Mouse (Mus musculus): ENCODE measurements around the gene Crk. TPM values are rescaled to one million over a fixed set of nuclear protein-coding genes. Genes with fewer than 3 reads are reported as not detected.

The Crk gene
- polyA plus RNA-seq, 2 experiments: 20.1 to 24.5 TPM

DNA sequence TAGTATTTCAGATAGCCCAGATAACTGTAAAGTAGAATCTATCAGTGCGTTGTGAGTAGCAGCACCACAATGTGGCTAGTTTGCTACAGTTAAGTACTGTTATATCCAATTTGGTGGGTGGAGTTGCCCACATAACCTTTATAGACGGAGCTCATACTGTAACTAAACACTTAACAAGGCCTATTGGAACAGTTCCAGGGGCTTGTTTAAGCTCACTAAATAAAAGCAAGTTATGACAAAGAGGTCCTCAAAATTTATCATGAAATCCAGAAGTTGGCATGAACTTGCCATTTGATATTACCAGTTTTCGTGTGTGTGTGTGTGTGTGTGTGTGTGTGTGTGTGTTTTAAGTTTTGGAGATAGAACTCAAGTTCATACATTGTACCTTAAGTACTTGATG is 61.1 kb downstream of the Crk start:
- Histone ChIP-seq H3K9ac (replicated peaks) (no peak overlapping the region), H3K4me1 (replicated peaks; ENCODE audit: control insufficient read depth in 2 of 2, insufficient read depth in 2 of 2, low read length in 1 of 2) (peaks cover 10 to 28% of the 10 kb centered on the region in 2 experiments), H3K27ac (no peak overlapping the region), H3K36me3 (replicated peaks; ENCODE audit: control insufficient read depth, insufficient read depth, low read depth) (peaks cover 8% of the 10 kb centered on the region), H3K4me3 (ENCODE audit: insufficient read depth in 1 of 2, low read depth in 2 of 2, low read length in 2 of 2) (no peak overlapping the region), H3K9me3 (ENCODE audit: control insufficient read depth, low read length) (no peaks in the 10 kb centered on the region), H3K4me2 (ENCODE audit: low read depth) (no peak overlapping the region), H3K27me3 (ENCODE audit: control insufficient read depth, insufficient read depth, low read length) (no peaks in the 10 kb centered on the region)
- DNase-seq (ENCODE audit: low read depth in 3 of 3, low spot score in 3 of 3) (no peak), ATAC-seq (ENCODE audit: insufficient read depth) (no peak)
- TF ChIP-seq CTCF (IDR thresholded peaks at IDR 0.05; ENCODE audit: low read depth) (no peak), EP300 (IDR thresholded peaks at IDR 0.05; ENCODE audit: low read depth) (no peak)
- WGBS (ENCODE audit: insufficient replicate concordance): 48% methylated on average over 3 of the region's 3 CpGs

DNA sequence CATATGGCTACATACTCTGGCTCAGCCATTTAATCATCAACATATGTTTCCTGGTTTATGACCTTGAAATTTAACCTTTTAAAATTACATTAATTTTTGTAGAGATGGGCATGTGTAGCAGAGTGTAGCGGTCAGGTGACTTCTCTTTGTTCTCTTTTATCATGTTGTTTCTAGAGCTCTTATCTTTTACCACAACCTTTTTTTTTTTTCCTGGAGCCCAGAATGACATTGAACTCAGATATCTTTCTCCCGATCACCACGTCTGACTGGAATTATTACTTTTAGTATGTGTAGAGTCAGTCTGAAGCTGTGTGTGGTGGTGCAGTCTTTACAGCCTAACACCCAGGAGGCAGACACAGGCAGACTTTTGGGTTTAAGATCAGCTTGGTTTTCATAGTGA is 62.6 kb downstream of the Crk start:
- peaks cover 10 to 28% of the 10 kb centered on the region in 2 experiments for H3K4me1 ChIP-seq (replicated peaks; ENCODE audit: control insufficient read depth in 2 of 2, insufficient read depth in 2 of 2, low read length in 1 of 2)
- no peak overlapping the region for H3K9ac ChIP-seq (replicated peaks)
- DNase-seq (ENCODE audit: low read depth in 3 of 3, low spot score in 3 of 3) (no peak), ATAC-seq (ENCODE audit: insufficient read depth) (no peak)
- no peak overlapping the region for H3K27ac ChIP-seq
- peaks cover 8% of the 10 kb centered on the region for H3K36me3 ChIP-seq (replicated peaks; ENCODE audit: control insufficient read depth, insufficient read depth, low read depth)
- 22% methylated on average over 3 of the region's 3 CpGs for WGBS (ENCODE audit: insufficient replicate concordance)
- no peaks in the 10 kb centered on the region for H3K27me3 ChIP-seq (ENCODE audit: control insufficient read depth, insufficient read depth, low read length)
- TF ChIP-seq EP300 (IDR thresholded peaks at IDR 0.05; ENCODE audit: low read depth) (no peak), CTCF (IDR thresholded peaks at IDR 0.05; ENCODE audit: low read depth) (no peak)
- no peak overlapping the region for H3K4me2 ChIP-seq (ENCODE audit: low read depth)
- H3K4me3 ChIP-seq (ENCODE audit: insufficient read depth in 1 of 2, low read depth in 2 of 2, low read length in 2 of 2): no peak overlapping the region
- no peaks in the 10 kb centered on the region for H3K9me3 ChIP-seq (ENCODE audit: control insufficient read depth, low read length)

DNA sequence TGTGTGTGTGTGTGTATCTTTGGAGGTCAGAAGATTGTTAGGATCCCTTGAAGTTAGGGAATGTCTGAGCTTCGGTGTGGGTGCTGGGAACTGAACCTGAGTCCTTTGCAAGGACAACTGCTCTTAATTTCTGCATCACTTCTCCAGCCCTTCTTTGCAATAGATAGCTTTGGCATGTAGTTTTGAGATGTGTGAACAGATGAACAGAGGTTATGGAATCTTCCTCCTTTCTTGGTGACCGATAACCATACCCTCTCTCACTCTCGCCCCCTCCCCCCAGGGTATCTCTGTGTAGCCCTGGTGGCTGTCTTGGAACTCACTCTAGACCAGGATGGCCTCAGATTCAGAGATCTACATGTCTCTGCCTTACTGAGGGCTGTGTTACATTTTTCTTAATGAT is 65.7 kb downstream of the Crk start:
- H3K4me2 ChIP-seq (ENCODE audit: low read depth): no peak overlapping the region
- no peak for DNase-seq (ENCODE audit: low read depth in 3 of 3, low spot score in 3 of 3)
- H3K27ac ChIP-seq: no peak overlapping the region
- H3K9me3 ChIP-seq (ENCODE audit: control insufficient read depth, low read length): no peaks in the 10 kb centered on the region
- no peak for ATAC-seq (ENCODE audit: insufficient read depth)
- H3K4me3 ChIP-seq (ENCODE audit: insufficient read depth in 1 of 2, low read depth in 2 of 2, low read length in 2 of 2): no peak overlapping the region
- peaks cover 12 to 23% of the 10 kb centered on the region in 2 experiments for H3K4me1 ChIP-seq (replicated peaks; ENCODE audit: control insufficient read depth in 2 of 2, insufficient read depth in 2 of 2, low read length in 1 of 2)
- no peak overlapping the region for H3K9ac ChIP-seq (replicated peaks)
- TF ChIP-seq EP300 (IDR thresholded peaks at IDR 0.05; ENCODE audit: low read depth) (no peak), CTCF (IDR thresholded peaks at IDR 0.05; ENCODE audit: low read depth) (no peak)
- peaks cover 4% of the 10 kb centered on the region for H3K36me3 ChIP-seq (replicated peaks; ENCODE audit: control insufficient read depth, insufficient read depth, low read depth)
- WGBS (ENCODE audit: insufficient replicate concordance): 69% methylated on average over 3 of the region's 3 CpGs
- H3K27me3 ChIP-seq (ENCODE audit: control insufficient read depth, insufficient read depth, low read length): no peaks in the 10 kb centered on the region

DNA sequence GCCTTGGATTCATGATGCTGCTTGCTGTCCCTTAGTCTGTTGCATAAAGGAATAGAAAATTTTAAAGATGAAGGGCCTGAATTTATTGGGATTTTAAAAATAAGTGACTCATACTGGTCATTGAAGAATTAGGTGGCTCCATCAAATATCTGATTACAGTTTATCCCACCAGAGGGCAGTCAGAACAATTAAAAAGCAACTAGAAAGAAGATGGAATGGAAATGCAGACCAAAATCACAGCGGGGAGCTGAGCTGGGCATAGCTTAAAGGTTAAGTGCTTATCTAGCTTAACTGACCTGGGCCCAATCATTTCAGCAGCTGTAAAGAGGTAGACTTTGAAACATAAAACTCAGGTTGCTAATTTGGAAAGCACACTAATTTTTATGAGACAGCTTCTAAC is 71.5 kb downstream of the Crk start:
- H3K4me1 ChIP-seq (replicated peaks; ENCODE audit: control insufficient read depth in 2 of 2, insufficient read depth in 2 of 2, low read length in 1 of 2): peaks cover 2 to 8% of the 10 kb centered on the region in 2 experiments; a peak in 1 of 4 replicates
- ATAC-seq (ENCODE audit: insufficient read depth): no peak
- no peak overlapping the region for H3K27ac ChIP-seq
- peaks cover 16% of the 10 kb centered on the region for H3K36me3 ChIP-seq (replicated peaks; ENCODE audit: control insufficient read depth, insufficient read depth, low read depth)
- TF ChIP-seq CTCF (IDR thresholded peaks at IDR 0.05; ENCODE audit: low read depth) (no peak), EP300 (IDR thresholded peaks at IDR 0.05; ENCODE audit: low read depth) (no peak)
- H3K9ac ChIP-seq (replicated peaks): no peak overlapping the region
- no peak overlapping the region for H3K4me2 ChIP-seq (ENCODE audit: low read depth)
- 78% methylated on average over 1 of the region's 1 CpGs for WGBS (ENCODE audit: insufficient replicate concordance)
- no peaks in the 10 kb centered on the region for H3K9me3 ChIP-seq (ENCODE audit: control insufficient read depth, low read length)
- no peaks in the 10 kb centered on the region for H3K27me3 ChIP-seq (ENCODE audit: control insufficient read depth, insufficient read depth, low read length)
- no peak for DNase-seq (ENCODE audit: low read depth in 3 of 3, low spot score in 3 of 3)
- H3K4me3 ChIP-seq (ENCODE audit: insufficient read depth in 1 of 2, low read depth in 2 of 2, low read length in 2 of 2): no peak overlapping the region

- no peak for DNase-seq (ENCODE audit: low read depth in 3 of 3, low spot score in 3 of 3)
- no peak for TF ChIP-seq CTCF (IDR thresholded peaks at IDR 0.05; ENCODE audit: low read depth)
- no peak for TF ChIP-seq EP300 (IDR thresholded peaks at IDR 0.05; ENCODE audit: low read depth)
- Histone ChIP-seq H3K4me2 (ENCODE audit: low read depth) (no peak overlapping the region), H3K9me3 (ENCODE audit: control insufficient read depth, low read length) (no peaks in the 10 kb centered on the region), H3K27me3 (ENCODE audit: control insufficient read depth, insufficient read depth, low read length) (no peaks in the 10 kb centered on the region), H3K27ac (no peak overlapping the region), H3K4me1 (replicated peaks; ENCODE audit: control insufficient read depth in 2 of 2, insufficient read depth in 2 of 2, low read length in 1 of 2) (peaks cover 2 to 8% of the 10 kb centered on the region in 2 experiments; a peak in 1 of 4 replicates), H3K9ac (replicated peaks) (no peak overlapping the region), H3K4me3 (ENCODE audit: insufficient read depth in 1 of 2, low read depth in 2 of 2, low read length in 2 of 2) (no peak overlapping the region), H3K36me3 (replicated peaks; ENCODE audit: control insufficient read depth, insufficient read depth, low read depth) (peaks cover 20% of the 10 kb centered on the region)
- no peak for ATAC-seq (ENCODE audit: insufficient read depth)
- 72% methylated on average over 4 of the region's 4 CpGs for WGBS (ENCODE audit: insufficient replicate concordance)
These were observed 72.0 kb downstream of the Crk start for GRCm38 (mm10) chr11:75751082-75751481.

Other genes with a start within 250 kb of the Crk start
- gene Serpinf2, start 239.7 kb upstream of the Crk start, polyA plus RNA-seq (2012; rRNA removed): 474 and 506 TPM in 2 replicates
- gene Serpinf2, start 239.7 kb upstream of the Crk start, polyA plus RNA-seq (2014; fragmentation: Nextera tagmentation; extraction: Ambion mirVana): 304 and 336 TPM in 2 replicates
- gene Wdr81, start 224.5 kb upstream of the Crk start, polyA plus RNA-seq (2012; rRNA removed): 15.3 and 16.4 TPM in 2 replicates
- 14.6 and 15.8 TPM in 2 replicates for gene Wdr81, start 224.5 kb upstream of the Crk start, polyA plus RNA-seq (2014; fragmentation: Nextera tagmentation; extraction: Ambion mirVana)
- gene Tlcd2, start 217.5 kb upstream of the Crk start, polyA plus RNA-seq (2012; rRNA removed): 7.3 and 8.2 TPM in 2 replicates
- gene Tlcd2, start 217.5 kb upstream of the Crk start, polyA plus RNA-seq (2014; fragmentation: Nextera tagmentation; extraction: Ambion mirVana): 11.9 and 13.0 TPM in 2 replicates
- gene Prpf8, start 192.4 kb upstream of the Crk start, polyA plus RNA-seq (2012; rRNA removed): 34.2 and 38.1 TPM in 2 replicates
- gene Prpf8, start 192.4 kb upstream of the Crk start, polyA plus RNA-seq (2014; fragmentation: Nextera tagmentation; extraction: Ambion mirVana): 34.2 and 42.2 TPM in 2 replicates
- 1.6 and 1.7 TPM in 2 replicates for gene Rilp, start 169.2 kb upstream of the Crk start, polyA plus RNA-seq (2012; rRNA removed)
- 2.0 and 2.4 TPM in 2 replicates for gene Rilp, start 169.2 kb upstream of the Crk start, polyA plus RNA-seq (2014; fragmentation: Nextera tagmentation; extraction: Ambion mirVana)
- 2.4 and 2.6 TPM in 2 replicates for gene Scarf1, start 165.7 kb upstream of the Crk start, polyA plus RNA-seq (2012; rRNA removed)
- 1.1 and 2.0 TPM in 2 replicates for gene Scarf1, start 165.7 kb upstream of the Crk start, polyA plus RNA-seq (2014; fragmentation: Nextera tagmentation; extraction: Ambion mirVana)
- gene Slc43a2, start 147.6 kb upstream of the Crk start, polyA plus RNA-seq (2012; rRNA removed): 2.7 and 3.0 TPM in 2 replicates
- gene Slc43a2, start 147.6 kb upstream of the Crk start, polyA plus RNA-seq (2014; fragmentation: Nextera tagmentation; extraction: Ambion mirVana): 2.4 and 2.8 TPM in 2 replicates
- 18.1 and 25.5 TPM in 2 replicates for gene Pitpna, start 91.2 kb upstream of the Crk start, polyA plus RNA-seq (2012; rRNA removed)
- gene Pitpna, start 91.2 kb upstream of the Crk start, polyA plus RNA-seq (2014; fragmentation: Nextera tagmentation; extraction: Ambion mirVana): 32.3 and 35.4 TPM in 2 replicates
- 10.8 and 13.0 TPM in 2 replicates for gene Inpp5k, start 48.3 kb upstream of the Crk start, polyA plus RNA-seq (2012; rRNA removed)
- 16.3 and 17.0 TPM in 2 replicates for gene Inpp5k, start 48.3 kb upstream of the Crk start, polyA plus RNA-seq (2014; fragmentation: Nextera tagmentation; extraction: Ambion mirVana)
- gene Myo1c, start 28.8 kb upstream of the Crk start, polyA plus RNA-seq (2012; rRNA removed): 12.8 and 14.4 TPM in 2 replicates
- gene Myo1c, start 28.8 kb upstream of the Crk start, polyA plus RNA-seq (2014; fragmentation: Nextera tagmentation; extraction: Ambion mirVana): 12.6 and 16.3 TPM in 2 replicates
- gene Ywhae, start 53.6 kb downstream of the Crk start, polyA plus RNA-seq (2012; rRNA removed): 127 and 175 TPM in 2 replicates
- 231 and 245 TPM in 2 replicates for gene Ywhae, start 53.6 kb downstream of the Crk start, polyA plus RNA-seq (2014; fragmentation: Nextera tagmentation; extraction: Ambion mirVana)
- gene Doc2b, start 116.8 kb downstream of the Crk start, polyA plus RNA-seq (2012; rRNA removed): 0.01 and 0.02 TPM in 2 replicates
- not detected in 2 replicates for gene Doc2b, start 116.8 kb downstream of the Crk start, polyA plus RNA-seq (2014; fragmentation: Nextera tagmentation; extraction: Ambion mirVana)

Data from liver, embryonic 14.5 days (tissue).